Mouse (Mus musculus): Measurements from ENCODE around the gene Prkci. TPM values are rescaled to one million over a fixed set of nuclear protein-coding genes. Genes with fewer than 3 reads are reported as not detected.

Gene Prkci
- 10 to 100 TPM; 43.2 to 56.1 TPM for total RNA-seq (2021)
- long read RNA-seq, experiment 1, full-length matches to known transcripts = 15 of 30 reads
- long read RNA-seq, experiment 1, partial matches to known transcripts = 4 of 30 reads
- long read RNA-seq, experiment 1, other reads (novel, unspliced or antisense) = 11 of 30 reads
- long read RNA-seq, experiment 2, full-length matches to known transcripts = 6 of 10 reads
- long read RNA-seq, experiment 2, partial matches to known transcripts = 2 of 10 reads
- long read RNA-seq, experiment 2, other reads (novel, unspliced or antisense) = 2 of 10 reads

GRCm38 (mm10) chr3:30995283-30995898, at the start of gene Prkci:
Gene Prkci, plus strand, starts transcription at chr3:30995747.
- peak; percentile 96 to 97 for DNase-seq

GRCm38 (mm10) chr3:30951652-30952051, 43.9 kb upstream of the Prkci start:
- DNase-seq = peak; percentile 84 to 86

DNA sequence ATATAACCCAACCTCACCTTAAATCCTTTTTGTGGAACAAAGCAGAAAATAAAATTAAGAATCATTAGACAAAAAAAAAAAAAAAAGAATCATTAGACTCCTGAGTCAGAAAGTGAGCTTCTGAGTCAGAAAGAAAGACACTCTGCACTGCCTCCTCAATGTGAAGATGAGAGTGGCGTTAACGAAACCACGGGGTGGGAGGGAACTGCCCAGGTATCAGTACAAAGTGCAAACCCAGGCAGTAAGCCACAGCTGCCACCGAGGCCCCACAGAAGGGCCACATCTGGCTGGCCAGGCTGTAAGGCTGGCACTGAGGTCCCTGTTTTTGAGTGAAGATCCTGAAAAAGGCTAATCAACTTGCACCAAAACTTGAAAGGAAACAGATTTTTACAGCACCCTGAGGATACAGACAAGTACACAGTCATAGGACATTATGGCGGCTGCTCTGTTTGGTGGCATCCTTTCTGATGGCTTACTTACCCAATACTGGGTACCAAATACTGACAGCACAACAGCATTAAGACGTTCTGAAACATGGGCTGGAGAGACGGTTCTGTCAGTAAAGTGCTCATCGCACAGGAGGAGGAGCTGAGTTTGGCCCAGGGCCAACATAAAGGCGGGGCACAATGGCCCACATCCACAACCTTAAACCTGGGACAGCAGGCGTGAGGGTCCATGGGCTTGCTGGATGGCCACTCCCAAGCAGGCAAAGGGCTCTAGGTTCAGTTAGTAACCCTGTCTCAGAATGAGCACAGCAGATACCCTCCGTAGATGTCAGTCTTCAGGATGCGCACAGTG, 43.1 kb upstream of the Prkci start:
- DNase-seq = no peak

GRCm38 (mm10) chr3:30956327-30956726, 39.2 kb upstream of the Prkci start:
- no peak for DNase-seq

DNA sequence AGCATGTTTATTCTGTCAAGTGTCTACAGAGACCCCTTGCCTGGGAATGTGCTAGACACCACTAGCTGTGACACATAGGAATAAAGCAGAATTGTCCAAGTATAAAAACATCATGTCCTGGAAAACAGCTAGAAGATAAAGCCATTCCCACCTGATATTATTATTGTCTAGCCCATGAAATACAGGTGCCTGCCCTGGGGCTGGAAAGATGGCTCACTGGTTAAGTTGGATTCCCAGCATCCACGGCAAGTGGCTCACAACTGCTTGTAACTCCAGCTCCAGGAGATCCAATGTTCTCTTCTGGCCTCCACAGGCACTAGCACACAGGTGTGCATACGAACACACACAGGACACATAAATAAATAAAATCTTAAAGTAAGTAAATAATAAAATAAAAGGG, 36.8 kb upstream of the Prkci start:
- DNase-seq = no peak

DNA sequence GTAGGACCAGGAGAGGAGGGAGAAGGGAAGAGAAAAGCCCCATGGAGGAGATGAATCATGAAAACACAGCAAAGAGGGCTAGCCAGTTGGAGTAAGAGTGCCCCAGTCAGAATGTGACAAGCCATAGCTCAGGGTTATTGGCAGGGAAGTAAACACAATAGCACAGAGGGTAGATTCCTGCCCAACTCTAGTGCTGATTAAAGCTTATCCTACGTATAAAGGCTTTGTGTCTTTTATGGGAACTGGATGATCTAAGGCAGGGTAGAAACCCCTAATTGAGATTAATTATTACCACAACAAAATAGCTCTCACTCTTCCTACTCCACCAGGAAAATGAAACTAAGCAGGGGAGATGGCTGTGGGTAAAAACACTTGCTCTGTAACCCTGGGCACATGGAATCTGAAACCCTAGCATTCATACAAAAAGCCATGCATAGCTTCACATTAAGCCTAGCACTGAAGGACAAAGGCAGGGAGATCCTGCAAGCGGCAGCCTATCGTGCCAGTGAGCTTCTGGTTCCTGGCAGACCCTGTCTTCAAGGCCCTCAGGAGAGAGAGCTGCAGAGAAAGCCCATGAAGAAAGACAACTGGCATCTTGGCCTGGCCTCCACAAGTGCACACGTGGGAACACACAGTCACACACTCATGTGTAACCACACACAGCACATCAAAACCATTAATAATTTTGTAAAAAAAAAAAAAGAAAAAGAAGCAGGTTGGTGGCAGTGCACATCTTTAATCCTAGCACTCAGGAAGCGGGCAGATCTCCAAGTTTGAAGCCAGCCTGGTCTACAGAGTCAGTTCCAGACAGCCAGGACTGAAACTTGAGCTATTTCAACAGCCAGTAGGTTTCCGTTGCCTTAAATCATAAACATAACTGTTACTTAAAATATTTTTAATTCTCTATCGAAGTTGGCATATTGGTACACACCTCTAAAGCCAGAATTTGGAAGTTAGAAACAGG, 35.4 kb upstream of the Prkci start:
- DNase-seq = no peak

DNA sequence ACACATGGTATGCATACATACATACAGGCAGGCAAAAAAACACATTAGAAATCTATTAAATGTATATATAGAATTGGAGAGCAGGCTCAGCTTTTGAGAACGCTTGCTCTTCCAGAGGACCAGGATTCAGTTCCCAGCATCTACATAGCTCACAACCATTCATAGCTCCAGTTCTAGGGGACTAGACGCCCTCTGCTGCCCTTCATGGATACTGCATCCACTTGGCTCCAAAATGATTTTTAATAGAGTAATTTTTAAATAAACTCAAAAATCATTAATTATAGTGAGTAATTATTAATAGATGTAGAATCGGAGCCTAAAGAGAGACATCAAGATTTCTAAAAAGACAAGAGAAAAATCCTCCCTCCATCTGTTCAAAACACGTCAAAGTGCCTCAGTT, 32.4 kb upstream of the Prkci start:
- DNase-seq = no peak

DNA sequence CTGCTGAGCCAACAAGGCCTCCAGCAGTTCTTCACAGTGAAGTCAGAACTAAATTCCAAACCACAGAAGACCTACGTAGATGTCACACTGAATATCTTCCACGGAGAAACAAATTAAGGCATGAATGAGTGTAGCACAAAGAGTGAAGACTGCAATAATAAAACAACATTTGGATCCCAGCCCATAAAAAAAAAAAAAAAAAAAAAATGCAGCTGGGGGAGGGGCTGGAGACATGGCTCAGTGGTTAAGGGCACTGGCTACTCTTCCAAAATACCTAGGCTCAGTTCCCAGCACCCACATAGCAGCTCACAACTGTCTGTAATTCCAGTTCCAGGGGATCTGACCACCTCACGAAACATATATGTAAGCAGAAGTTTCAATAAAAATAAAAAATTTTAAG, 31.3 kb upstream of the Prkci start:
- DNase-seq = no peak

DNA sequence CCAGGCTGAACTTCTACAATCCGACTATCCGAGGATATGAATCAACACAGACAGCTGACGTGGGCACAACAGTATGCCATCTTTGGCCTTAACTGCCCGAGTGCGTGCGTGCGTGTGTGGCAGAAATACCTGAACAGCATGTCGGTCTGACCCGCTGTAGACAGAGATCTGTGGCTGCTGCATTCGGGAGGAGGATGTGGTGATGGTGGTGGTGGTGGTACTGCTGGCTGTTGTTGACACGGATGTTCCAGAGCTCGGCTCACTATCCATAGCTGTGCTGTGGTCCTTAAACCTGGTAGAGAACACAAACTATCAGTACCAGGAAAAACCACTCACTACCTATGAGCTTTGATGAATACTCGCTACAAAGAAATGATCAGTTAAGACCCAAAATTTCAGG, 29.9 kb upstream of the Prkci start:
- DNase-seq = no peak

- peak; percentile 53 to 68 for DNase-seq
These were observed 26.9 kb upstream of the Prkci start for GRCm38 (mm10) chr3:30968531-30969092.

DNA sequence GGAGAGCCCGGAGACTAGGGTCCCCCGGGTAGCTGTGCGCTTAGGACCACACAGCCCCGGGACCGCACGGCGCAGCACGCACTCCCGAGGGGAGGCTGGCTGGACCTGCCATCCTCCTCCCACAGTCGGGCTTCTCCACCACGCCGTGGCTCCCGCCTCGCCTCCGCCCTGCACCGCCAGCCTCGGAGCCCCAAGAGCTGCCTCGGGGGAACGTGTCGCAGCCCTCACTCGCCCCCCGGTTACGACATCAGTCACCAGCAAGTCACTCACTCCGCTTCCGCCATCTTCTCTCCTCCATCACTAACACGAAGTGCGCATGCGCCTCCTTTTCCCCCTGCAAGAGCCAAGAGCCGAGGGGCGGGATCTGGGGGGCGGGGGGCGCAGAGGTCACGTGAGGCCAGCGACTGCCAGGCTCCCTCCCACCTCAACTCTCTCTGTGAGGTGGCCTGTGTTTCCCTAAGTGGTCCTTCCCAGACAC, 26.4 kb upstream of the Prkci start, which contains the start of gene Phc3:
TSS of gene Phc3 (minus strand) at position 312 of the 478 bp plus-strand sequence.
- DNase-seq = peak; percentile 92 to 94

DNA sequence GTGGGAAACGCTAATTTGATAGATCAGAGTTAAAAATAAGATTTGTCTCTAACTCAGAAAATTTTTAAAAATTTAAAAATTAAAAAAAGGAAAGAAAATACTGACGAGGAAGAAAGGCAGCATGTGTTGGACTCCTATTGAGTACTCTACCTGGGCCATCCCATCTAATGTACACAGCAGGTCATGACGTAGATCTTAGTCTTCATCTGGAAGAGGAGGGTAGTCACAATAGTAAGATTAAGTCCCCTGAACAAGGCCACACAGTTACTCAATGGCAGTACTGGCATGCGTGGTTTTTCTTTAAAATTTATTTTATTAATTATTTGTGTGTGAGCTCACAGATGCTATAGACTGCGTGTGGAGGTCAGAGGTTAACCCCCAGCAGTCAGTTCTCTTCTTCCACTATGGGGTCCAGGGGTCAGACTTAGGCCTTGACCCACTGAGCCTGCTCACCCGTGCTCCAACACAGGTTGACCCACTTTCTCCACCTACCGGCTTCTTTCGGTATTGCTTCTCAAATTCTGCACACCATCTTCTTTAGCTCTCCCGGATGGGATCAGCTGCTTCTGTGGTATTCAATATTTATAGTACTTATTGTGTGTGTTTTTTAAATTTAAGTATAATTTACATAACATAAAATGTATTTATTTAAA, 20.3 kb upstream of the Prkci start:
- peak; percentile 58 to 78 for DNase-seq

- no peak for DNase-seq
These were observed 18.4 kb upstream of the Prkci start for GRCm38 (mm10) chr3:30976991-30977603.

- no peak for DNase-seq
These were observed 13.7 kb upstream of the Prkci start for GRCm38 (mm10) chr3:30981616-30982380.

DNA sequence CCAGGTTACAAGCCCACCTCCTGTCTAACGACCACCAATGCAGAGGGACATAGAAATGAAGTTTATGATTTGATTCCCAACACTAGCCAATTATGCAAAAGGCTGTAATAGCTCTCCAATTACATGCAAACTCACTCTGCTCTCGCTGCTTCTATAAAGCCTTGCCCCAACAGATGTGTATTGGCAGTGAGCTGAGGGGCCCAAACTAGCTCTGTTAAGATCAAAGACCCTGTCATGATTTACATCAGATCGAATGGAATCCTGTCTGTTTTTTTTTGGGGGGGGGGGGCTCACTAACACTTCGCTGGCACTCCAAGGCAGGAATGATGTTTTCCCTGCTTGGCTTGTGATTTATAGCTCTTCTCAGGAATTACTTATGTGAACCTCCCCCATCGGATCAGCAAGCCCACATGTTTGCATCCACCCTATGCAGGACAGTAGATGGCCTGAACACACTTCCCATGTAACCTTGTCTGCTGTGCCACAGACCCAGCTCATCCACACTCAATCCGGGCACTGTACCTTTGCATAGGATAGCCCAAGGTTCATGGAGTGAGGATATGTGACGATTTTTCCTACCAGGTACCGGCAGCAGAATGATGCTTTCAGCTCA, 12.5 kb upstream of the Prkci start:
- DNase-seq = no peak

- DNase-seq = no peak
These were observed 7.9 kb upstream of the Prkci start for GRCm38 (mm10) chr3:30987396-30988318.

- no peak for DNase-seq
These were observed 3.4 kb upstream of the Prkci start for GRCm38 (mm10) chr3:30992161-30992560.

DNA sequence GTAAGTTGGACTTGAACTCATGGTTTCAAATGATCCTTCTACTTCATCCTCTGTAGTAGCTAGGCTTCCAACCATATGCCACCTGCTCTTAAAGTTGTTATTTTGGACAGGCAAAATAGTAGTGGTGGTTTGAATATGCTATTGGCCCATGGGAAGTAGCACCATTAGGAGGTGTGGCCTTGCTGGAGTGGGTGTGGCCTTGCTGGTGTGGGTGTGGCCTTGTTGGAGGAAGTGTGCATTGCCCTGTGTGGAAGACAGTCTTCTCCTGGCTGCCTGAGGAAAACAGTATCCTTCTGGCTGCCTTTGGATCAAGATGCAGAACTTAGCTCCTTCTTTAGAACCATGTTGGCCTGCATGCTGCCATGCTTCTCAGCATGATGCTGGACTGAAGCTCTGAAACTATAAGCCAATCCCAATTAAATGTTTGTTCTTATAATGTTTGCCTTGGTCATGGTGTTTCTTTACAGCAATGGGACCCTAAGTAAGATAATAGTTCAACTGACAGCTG, 2.4 kb upstream of the Prkci start:
- no peak for DNase-seq

Data from adrenal gland, postnatal 36 days (tissue).